Mouse (Mus musculus) midbrain, postnatal 0 days (tissue): Measurements from ENCODE around the gene Ddi2. TPM values are rescaled to one million over a fixed set of nuclear protein-coding genes. Genes with fewer than 3 reads are reported as not detected.

ENCODE experiments used
- ATAC-seq: fragments of 200-750 bp; cut with Nextera tagmentation; 2 replicates; pipeline ENCODE4 v1.8.0; 2017; ENCODE audit warnings: moderate number of reproducible peaks, mild to moderate bottlenecking, moderate TSS enrichment, moderate library complexity; ENCODE audit not compliant: low FRiP score
- DNase-seq: peaks from one replicate; pipeline ENCODE4 v3.0.0-alpha.2; 2015; ENCODE audit warnings: low spot score
- H3K27ac ChIP-seq: fragments of 300-500 bp; sonication (generic); 2 replicates; pipeline ENCODE4 v1.5.1; 2014; ENCODE audit warnings: low read depth, mild to moderate bottlenecking, low read length, mixed read lengths
- H3K27me3 ChIP-seq: fragments of 300-500 bp; sonication (generic); 2 replicates; pipeline ENCODE4 v1.6.1; 2014; ENCODE audit warnings: low read length, control low read depth, mixed read lengths; ENCODE audit not compliant: insufficient read depth
- H3K36me3 ChIP-seq: fragments of 300-500 bp; sonication (generic); 2 replicates; pipeline ENCODE4 v1.6.1; 2014; ENCODE audit warnings: low read length, control low read depth, mixed read lengths; ENCODE audit not compliant: insufficient read depth
- H3K4me1 ChIP-seq: fragments of 300-500 bp; sonication (generic); 2 replicates; pipeline ENCODE4 v1.6.1; 2014; ENCODE audit warnings: mild to moderate bottlenecking, control low read depth, antibody characterized with exemption, low read length, mixed read lengths; ENCODE audit not compliant: insufficient read depth
- H3K4me2 ChIP-seq: fragments of 300-500 bp; sonication (generic); 2 replicates; pipeline ENCODE4 v1.6.1; 2014; ENCODE audit warnings: low read depth, mild to moderate bottlenecking, low read length, mixed read lengths; ENCODE audit not compliant: poor library complexity, severe bottlenecking
- H3K4me3 ChIP-seq: fragments of 300-500 bp; sonication (generic); 2 replicates; pipeline ENCODE4 v1.5.1; 2014; ENCODE audit warnings: low read depth, mild to moderate bottlenecking, low read length, moderate library complexity
- H3K9ac ChIP-seq: fragments of 300-500 bp; sonication (generic); replicated peaks from 2 replicates; pipeline ENCODE4 v1.6.1; 2014; ENCODE audit warnings: mild to moderate bottlenecking, low read length, moderate library complexity, mixed read lengths; ENCODE audit not compliant: poor library complexity, severe bottlenecking
- H3K9me3 ChIP-seq: fragments of 300-500 bp; sonication (generic); 2 replicates; pipeline ENCODE4 v1.6.1; 2016; ENCODE audit warnings: low read length, control low read depth
- CTCF ChIP-seq: IDR thresholded peaks from 2 replicates; pipeline ENCODE4 v1.5.1; 2016; ENCODE audit warnings: antibody characterized with exemption, mild to moderate bottlenecking
- WGBS: fragments of 180-500 bp; shearing (Covaris S2); extraction: QIAGEN DNeasy Blood & Tissue Kit; methylation state at CpG from one replicate; pipeline ENCODE4 v1.1.7; 2014; 5-methylcytosine and 5-hydroxymethylcytosine counted together
- polyA plus RNA-seq: library from polyadenylated mRNA; unstranded; fragments of >200 nt; fragmentation: Nextera tagmentation; extraction: Ambion mirVana; gene quantifications from 2 replicates; pipeline ENCODE4 v1.2.1, GENCODE M21; 2015
- total RNA-seq: library from RNA; depleted of rRNA; stranded (reverse); fragments of >200 nt; gene quantifications from 2 replicates; pipeline ENCODE4 v1.2.3, GENCODE M21; 2014

Ddi2 gene
- total and polyA plus RNA-seq, 2 experiments from 2014 or later: 9.2 to 25.7 TPM

DNA sequence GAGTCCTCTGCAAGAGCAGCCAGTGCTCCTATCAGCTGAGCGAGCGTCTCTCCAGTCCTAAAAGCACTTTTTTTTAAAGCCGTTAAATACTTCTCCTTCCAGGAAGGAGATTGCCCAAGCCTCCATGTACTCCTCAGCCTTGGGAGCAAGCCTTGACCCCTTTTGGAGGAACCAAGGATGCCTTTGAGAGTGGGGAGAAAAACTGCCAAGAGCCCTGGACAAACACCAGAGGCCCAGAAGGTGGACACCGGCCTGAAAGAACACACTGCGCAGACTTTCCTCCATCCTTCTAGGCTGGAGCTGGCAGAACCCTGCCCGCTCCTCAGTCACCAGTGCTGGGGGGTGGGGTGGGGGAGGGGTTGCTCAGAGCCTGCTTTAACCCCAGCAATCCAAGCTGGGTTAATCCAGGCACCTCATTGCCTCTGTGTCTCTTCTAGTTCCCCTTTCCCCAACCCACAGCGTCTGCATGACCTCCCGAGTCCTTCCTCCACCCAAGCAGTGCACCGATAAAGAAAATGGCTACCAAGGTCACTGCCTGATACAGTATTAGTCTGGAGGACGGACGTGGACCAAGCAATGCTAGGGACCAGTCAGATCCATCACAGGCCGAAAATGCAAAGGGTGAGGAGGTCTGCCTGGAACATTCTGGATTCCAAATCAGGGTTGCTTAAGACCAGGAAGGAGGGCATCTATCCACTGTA, 67.2 kb downstream of the Ddi2 start:
- ATAC-seq: no peak
- Histone ChIP-seq H3K36me3 (peaks cover 23% of the 10 kb centered on the region), H3K27ac (no peak overlapping the region), H3K4me2 (no peak overlapping the region), H3K9ac (no peak overlapping the region), H3K27me3 (no peaks in the 10 kb centered on the region), H3K9me3 (no peaks in the 10 kb centered on the region), H3K4me1 (no peaks in the 10 kb centered on the region), H3K4me3 (no peak overlapping the region)
- no peak for TF ChIP-seq CTCF
- DNase-seq: no peak
- WGBS: 88% methylated on average over 12 of the region's 12 CpGs

DNA sequence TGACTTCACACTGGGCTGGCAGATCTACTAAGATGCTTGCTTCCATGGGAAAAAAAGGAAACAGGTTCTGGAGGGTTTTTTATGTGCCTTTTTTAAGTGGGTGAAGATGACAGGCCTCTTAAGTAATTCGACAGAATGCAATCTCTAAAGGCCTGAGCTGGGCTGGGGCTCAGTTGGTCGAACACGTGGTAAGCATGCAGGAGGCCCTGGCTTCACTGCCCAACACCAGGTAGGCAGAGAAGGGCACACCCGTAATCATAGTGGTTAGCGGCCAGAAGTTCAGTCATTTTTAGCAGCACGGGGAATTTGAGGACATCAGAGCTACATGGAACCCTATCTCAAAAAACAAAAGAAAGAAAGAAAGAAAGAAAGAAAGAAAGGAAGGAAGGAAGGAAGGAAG, 68.7 kb downstream of the Ddi2 start:
- H3K4me3 ChIP-seq: no peak overlapping the region
- no peak for TF ChIP-seq CTCF
- DNase-seq (no peak), ATAC-seq (no peak)
- H3K36me3 ChIP-seq: peaks cover 20% of the 10 kb centered on the region
- no peaks in the 10 kb centered on the region for H3K27me3 ChIP-seq
- no peak overlapping the region for H3K4me2 ChIP-seq
- WGBS: 94% methylated on average over 6 of the region's 6 CpGs
- H3K9me3 ChIP-seq: no peaks in the 10 kb centered on the region
- H3K4me1 ChIP-seq: no peaks in the 10 kb centered on the region
- H3K27ac ChIP-seq: peak overlapping the region; percentile 43; the same call in 1 of the 2 replicates
- H3K9ac ChIP-seq: no peak overlapping the region

DNA sequence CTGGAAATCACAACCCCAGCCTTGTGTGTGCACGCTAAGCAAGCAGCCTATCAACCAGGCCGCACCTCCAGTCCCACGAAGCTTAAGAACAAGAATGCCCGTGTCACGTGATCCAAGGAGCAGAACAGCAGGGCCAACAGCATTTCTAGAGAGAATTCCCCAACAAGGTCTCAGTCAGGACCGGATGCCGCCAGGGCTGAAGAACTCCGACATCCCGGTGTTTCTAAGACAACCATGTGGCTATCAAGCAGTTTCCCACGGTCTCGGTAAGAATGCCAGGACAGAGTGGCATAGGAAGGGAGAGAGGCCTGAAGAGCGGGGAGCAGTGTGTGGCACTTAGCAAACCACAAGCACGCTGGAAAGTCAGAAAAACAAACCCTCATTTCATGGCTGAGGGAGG, 69.4 kb downstream of the Ddi2 start:
- TF ChIP-seq CTCF: no peak
- ATAC-seq: peak; percentile 52; the same call in 1 of the 2 replicates
- Histone ChIP-seq H3K4me2 (no peak overlapping the region), H3K9me3 (no peaks in the 10 kb centered on the region), H3K27me3 (no peaks in the 10 kb centered on the region), H3K36me3 (peaks cover 18% of the 10 kb centered on the region), H3K9ac (no peak overlapping the region), H3K27ac (no peak overlapping the region), H3K4me1 (no peaks in the 10 kb centered on the region), H3K4me3 (no peak overlapping the region)
- 81% methylated on average over 13 of the region's 13 CpGs for WGBS
- DNase-seq: peak; percentile 42

DNA sequence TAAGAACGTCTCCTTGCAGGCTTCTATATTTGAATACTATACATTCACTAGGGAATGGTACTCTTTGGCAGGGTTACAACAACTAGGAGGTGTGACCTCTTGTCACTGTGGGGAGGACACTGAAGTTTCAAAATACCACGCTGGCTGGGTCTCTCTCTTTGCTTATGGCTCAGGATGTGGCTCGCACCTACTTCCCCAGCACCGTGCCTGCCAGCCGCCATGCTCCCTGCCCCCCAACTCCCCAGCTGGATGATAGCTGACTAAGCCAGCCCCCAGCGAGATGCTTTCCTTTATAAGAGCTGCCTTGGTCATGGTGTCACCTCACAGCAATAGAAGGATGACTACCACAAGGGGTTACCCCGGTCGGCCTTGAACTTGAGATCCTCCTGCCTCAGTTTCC, 70.2 kb downstream of the Ddi2 start:
- H3K4me1 ChIP-seq: no peaks in the 10 kb centered on the region
- peaks cover 15% of the 10 kb centered on the region for H3K36me3 ChIP-seq
- H3K4me2 ChIP-seq: no peak overlapping the region
- TF ChIP-seq CTCF: no peak
- ATAC-seq (no peak), DNase-seq (no peak)
- 95% methylated on average over 8 of the region's 8 CpGs for WGBS
- no peak overlapping the region for H3K9ac ChIP-seq
- no peaks in the 10 kb centered on the region for H3K9me3 ChIP-seq
- H3K4me3 ChIP-seq: no peak overlapping the region
- H3K27me3 ChIP-seq: no peaks in the 10 kb centered on the region
- no peak overlapping the region for H3K27ac ChIP-seq

DNA sequence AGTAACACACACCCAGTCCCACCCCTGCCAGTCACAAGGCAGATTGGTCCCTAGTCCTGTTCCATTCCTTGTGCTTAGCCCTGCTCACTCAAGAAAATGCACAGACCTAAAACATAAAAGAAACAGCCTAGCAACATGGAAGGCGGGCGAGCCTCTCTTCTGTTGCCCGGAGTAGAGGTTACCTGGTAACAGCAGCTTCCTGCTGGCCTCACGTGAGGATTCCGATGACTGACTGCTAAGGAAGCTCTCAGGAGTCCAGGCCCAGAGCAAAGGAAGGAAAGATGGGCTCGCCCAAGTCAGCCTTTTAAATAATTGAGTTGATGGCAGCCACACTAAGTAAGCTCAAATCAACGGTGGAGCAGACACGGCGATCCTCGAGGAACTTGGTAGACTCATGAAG, 71.3 kb downstream of the Ddi2 start:
- Histone ChIP-seq H3K4me3 (no peak overlapping the region), H3K4me1 (no peaks in the 10 kb centered on the region), H3K4me2 (no peak overlapping the region), H3K27me3 (no peaks in the 10 kb centered on the region), H3K9me3 (no peaks in the 10 kb centered on the region), H3K27ac (no peak overlapping the region), H3K9ac (no peak overlapping the region), H3K36me3 (peaks cover 13% of the 10 kb centered on the region)
- DNase-seq (no peak), ATAC-seq (no peak)
- TF ChIP-seq CTCF: no peak
- WGBS: 76% methylated on average over 10 of the region's 10 CpGs

DNA sequence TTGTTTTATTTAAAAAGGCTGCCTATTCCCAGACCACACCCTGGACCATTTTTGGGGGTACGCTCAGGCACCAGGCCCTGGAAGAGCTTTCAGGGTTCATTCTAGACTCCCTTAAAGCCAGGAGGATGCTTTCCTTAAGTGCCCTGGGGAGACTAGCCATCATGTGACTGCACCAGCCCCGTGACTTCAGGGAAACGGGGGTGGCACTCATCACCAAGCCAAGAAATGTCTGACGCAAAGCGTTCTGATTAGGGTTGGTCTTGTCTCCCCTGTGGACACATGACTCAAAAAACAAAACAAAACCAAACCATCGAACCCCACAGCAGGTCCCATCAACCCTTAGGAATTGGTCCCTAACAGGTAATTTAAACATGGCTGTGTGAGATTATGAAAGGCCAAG, 71.9 kb downstream of the Ddi2 start:
- Histone ChIP-seq H3K36me3 (peaks cover 8% of the 10 kb centered on the region), H3K27ac (0 out of 2 replicates have a peak overlapping the region, but pooled peaks have one; percentile 6), H3K4me3 (no peak overlapping the region), H3K4me1 (no peaks in the 10 kb centered on the region), H3K4me2 (no peak overlapping the region), H3K27me3 (no peaks in the 10 kb centered on the region), H3K9ac (no peak overlapping the region), H3K9me3 (no peaks in the 10 kb centered on the region)
- WGBS: 83% methylated on average over 6 of the region's 6 CpGs
- no peak for TF ChIP-seq CTCF
- no peak for DNase-seq
- ATAC-seq: no peak
